Mouse (Mus musculus): ENCODE measurements around the gene Zfhx3. TPM values are rescaled to one million over a fixed set of nuclear protein-coding genes. Genes with fewer than 3 reads are reported as not detected.

The Zfhx3 gene
- polyA plus RNA-seq, 1 experiment = 1.5 TPM

- no peak for DNase-seq (ENCODE audit: extremely low spot score in 1 of 2, low spot score in 1 of 2)
Observed at GRCm38 (mm10) chr8:108623660-108624059, 681.2 kb downstream of the Zfhx3 start.

- DNase-seq (ENCODE audit: extremely low spot score in 1 of 2, low spot score in 1 of 2) = no peak
Observed at GRCm38 (mm10) chr8:108625571-108626120, 683.2 kb downstream of the Zfhx3 start.

GRCm38 (mm10) chr8:108631069-108631468 lies 688.6 kb downstream of the Zfhx3 start:
- no peak for DNase-seq (ENCODE audit: extremely low spot score in 1 of 2, low spot score in 1 of 2)

- no peak for DNase-seq (ENCODE audit: extremely low spot score in 1 of 2, low spot score in 1 of 2)
Observed at GRCm38 (mm10) chr8:108634282-108634681, 691.8 kb downstream of the Zfhx3 start.

- DNase-seq (ENCODE audit: extremely low spot score in 1 of 2, low spot score in 1 of 2) = no peak
Observed at GRCm38 (mm10) chr8:108637887-108638286, 695.4 kb downstream of the Zfhx3 start.

GRCm38 (mm10) chr8:108645660-108646059 lies 703.2 kb downstream of the Zfhx3 start:
- no peak for DNase-seq (ENCODE audit: extremely low spot score in 1 of 2, low spot score in 1 of 2)

GRCm38 (mm10) chr8:108647556-108647955 lies 705.1 kb downstream of the Zfhx3 start:
- DNase-seq (ENCODE audit: extremely low spot score in 1 of 2, low spot score in 1 of 2) = no peak

GRCm38 (mm10) chr8:108648993-108649392 lies 706.5 kb downstream of the Zfhx3 start:
- no peak for DNase-seq (ENCODE audit: extremely low spot score in 1 of 2, low spot score in 1 of 2)

GRCm38 (mm10) chr8:108650837-108651236 lies 708.4 kb downstream of the Zfhx3 start:
- no peak for DNase-seq (ENCODE audit: extremely low spot score in 1 of 2, low spot score in 1 of 2)

GRCm38 (mm10) chr8:108661486-108662093 lies 719.1 kb downstream of the Zfhx3 start:
- no peak for DNase-seq (ENCODE audit: extremely low spot score in 1 of 2, low spot score in 1 of 2)

- no peak for DNase-seq (ENCODE audit: extremely low spot score in 1 of 2, low spot score in 1 of 2)
Observed at GRCm38 (mm10) chr8:108662766-108663165, 720.3 kb downstream of the Zfhx3 start.

- DNase-seq (ENCODE audit: extremely low spot score in 1 of 2, low spot score in 1 of 2) = no peak
Observed at GRCm38 (mm10) chr8:108671939-108672515, 729.6 kb downstream of the Zfhx3 start.

- no peak for DNase-seq (ENCODE audit: extremely low spot score in 1 of 2, low spot score in 1 of 2)
Observed at GRCm38 (mm10) chr8:108675001-108675525, 732.6 kb downstream of the Zfhx3 start.

- DNase-seq (ENCODE audit: extremely low spot score in 1 of 2, low spot score in 1 of 2) = no peak
Observed at GRCm38 (mm10) chr8:108689694-108690093, 747.2 kb downstream of the Zfhx3 start.

- DNase-seq (ENCODE audit: extremely low spot score in 1 of 2, low spot score in 1 of 2) = no peak
Observed at GRCm38 (mm10) chr8:108690576-108691455, 748.4 kb downstream of the Zfhx3 start.

GRCm38 (mm10) chr8:108691456-108692238 lies 749.2 kb downstream of the Zfhx3 start:
- no peak for DNase-seq (ENCODE audit: extremely low spot score in 1 of 2, low spot score in 1 of 2)

GRCm38 (mm10) chr8:108692239-108692627 lies 749.8 kb downstream of the Zfhx3 start:
- no peak for DNase-seq (ENCODE audit: extremely low spot score in 1 of 2, low spot score in 1 of 2)

GRCm38 (mm10) chr8:108692669-108693665 lies 750.5 kb downstream of the Zfhx3 start:
- no peak for DNase-seq (ENCODE audit: extremely low spot score in 1 of 2, low spot score in 1 of 2)

- no peak for DNase-seq (ENCODE audit: extremely low spot score in 1 of 2, low spot score in 1 of 2)
Observed at GRCm38 (mm10) chr8:108693841-108694240, 751.4 kb downstream of the Zfhx3 start.
